Mouse (Mus musculus) kidney, postnatal 4 days (tissue): ENCODE measurements around the gene Usp48.

Source experiments
- DNase-seq, 2 experiments: peaks; one replicate each; pipeline ENCODE4 v3.0.0; 2021; ENCODE audit warnings: mixed read lengths in 2 of 2

Usp48 gene

GRCm38 (mm10) chr4:137609702-137610101 is 16.1 kb downstream of the Usp48 start:
- DNase-seq: peak; percentile 25 to 36

GRCm38 (mm10) chr4:137610256-137610655 is 16.7 kb downstream of the Usp48 start:
- peak; percentile 36 to 57 for DNase-seq

- no peak for DNase-seq
Measured at GRCm38 (mm10) chr4:137622847-137623246, 29.3 kb downstream of the Usp48 start.

GRCm38 (mm10) chr4:137627476-137628235 is 34.1 kb downstream of the Usp48 start:
- no peak for DNase-seq

GRCm38 (mm10) chr4:137628400-137628799 is 34.8 kb downstream of the Usp48 start:
- no peak for DNase-seq

- peak; percentile 24 to 35 for DNase-seq
Measured at GRCm38 (mm10) chr4:137629354-137629753, 35.8 kb downstream of the Usp48 start.

- DNase-seq: no peak
Measured at GRCm38 (mm10) chr4:137630153-137630552, 36.6 kb downstream of the Usp48 start.

- no peak for DNase-seq
Measured at GRCm38 (mm10) chr4:137631596-137631995, 38.0 kb downstream of the Usp48 start.

GRCm38 (mm10) chr4:137633394-137633793 is 39.8 kb downstream of the Usp48 start:
- DNase-seq: no peak

GRCm38 (mm10) chr4:137636597-137636996 is 43.0 kb downstream of the Usp48 start:
- DNase-seq: no peak

- DNase-seq: no peak
Measured at GRCm38 (mm10) chr4:137641556-137641955, 48.0 kb downstream of the Usp48 start.

- DNase-seq: no peak
Measured at GRCm38 (mm10) chr4:137642101-137642500, 48.5 kb downstream of the Usp48 start.

GRCm38 (mm10) chr4:137643459-137643858 is 49.9 kb downstream of the Usp48 start:
- DNase-seq: no peak

GRCm38 (mm10) chr4:137646262-137646661 is 52.7 kb downstream of the Usp48 start:
- no peak for DNase-seq

- DNase-seq: no peak
Measured at GRCm38 (mm10) chr4:137647648-137648047, 54.1 kb downstream of the Usp48 start.

GRCm38 (mm10) chr4:137648230-137648629 is 54.7 kb downstream of the Usp48 start:
- DNase-seq: no peak

- DNase-seq: no peak
Measured at GRCm38 (mm10) chr4:137650912-137651311, 57.4 kb downstream of the Usp48 start.

GRCm38 (mm10) chr4:137652835-137653346 is 59.3 kb downstream of the Usp48 start:
- DNase-seq: no peak

GRCm38 (mm10) chr4:137655241-137656031 is 61.9 kb downstream of the Usp48 start:
- no peak for DNase-seq

GRCm38 (mm10) chr4:137657674-137658073 is 64.1 kb downstream of the Usp48 start:
- DNase-seq: no peak

- no peak for DNase-seq
Measured at GRCm38 (mm10) chr4:137659541-137659940, 66.0 kb downstream of the Usp48 start.

- no peak for DNase-seq
Measured at GRCm38 (mm10) chr4:137660364-137661077, 67.0 kb downstream of the Usp48 start.

- no peak for DNase-seq
Measured at GRCm38 (mm10) chr4:137661078-137661450, 67.5 kb downstream of the Usp48 start.
